ENCODE assay signal across 14 mouse cellular contexts in the genomic region with DNA sequence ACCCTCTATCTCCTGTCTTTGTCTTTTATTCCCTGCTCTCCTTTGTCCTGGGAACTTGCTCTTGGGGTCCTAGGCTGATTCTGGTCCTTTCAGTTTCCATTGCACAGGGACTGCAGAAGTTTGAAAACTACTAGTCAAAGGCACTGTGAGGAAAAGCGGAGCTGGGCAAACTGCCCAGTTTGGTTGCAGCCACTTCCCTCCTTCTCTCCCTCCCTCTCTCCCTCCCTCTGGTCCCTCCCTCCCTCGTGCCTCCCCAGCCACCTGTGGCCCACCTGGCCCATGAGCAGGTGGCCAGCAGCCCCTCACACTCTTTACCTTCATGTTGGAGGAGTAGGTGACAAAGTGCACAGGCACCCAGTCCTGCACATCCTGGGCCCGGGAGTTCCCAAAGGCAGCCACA. TPM values are rescaled to one million over a fixed set of nuclear protein-coding genes. Genes with fewer than 3 reads are reported as not detected.
A peak's percentile ranks its signal among the peaks of the same experiment; 100 is the strongest.
DNase-seq lines count a peak whose midpoint lies in the region; ATAC-seq and TF ChIP-seq lines count a peak whose summit lies in the region.
"Had no signal": no experiment of that assay in that cellular context is flagged by ENCODE, and none has a peak within 500 bp of the region (broad histone marks: within the 10 kb centered on the region; RNA-seq: fewer than 3 reads in every experiment).

No protein-coding gene starts in this region.

- H3K4me3 ChIP-seq in layer of hippocampus, adult 2 months: no peak overlapping the region
- H3K4me3 ChIP-seq: limb, embryonic 12.5 days; midbrain, embryonic 12.5 days; neural tube, embryonic 13.5 days had no signal

- peak; percentile 24; the same call in 1 of the 2 replicates for ATAC-seq in megakaryocyte progenitor cell, adult 5-6 weeks (replicated peaks; ENCODE audit: poor library complexity)

- peak; percentile 6 for DNase-seq in cerebellum, adult 9-10 months
- no peak for DNase-seq in cerebellum, adult 18-20 months
- DNase-seq in layer of hippocampus, adult 2 months (ENCODE audit: low spot score in 2 of 2): no peak
- no peak for DNase-seq in layer of hippocampus, postnatal 36 days
- peak; percentile 33 for DNase-seq in NIH3T3 (ENCODE audit: low read depth)
- no peak for DNase-seq in lung, postnatal 10 days
- no peak for DNase-seq in adrenal gland, adult 8-10 months
- DNase-seq: cerebellum, postnatal 36 days; kidney, adult 2 months; thymus, adult 2 months had no signal

- no peak for TF ChIP-seq CTCF in layer of hippocampus, adult 2 months (conservative IDR thresholded peaks at IDR 0.05)

- H3K27ac ChIP-seq in layer of hippocampus, adult 2 months: peak overlapping the region; percentile 72; the same call in 1 of the 2 replicates
- H3K27ac ChIP-seq: limb, embryonic 12.5 days; midbrain, embryonic 12.5 days; neural tube, embryonic 13.5 days had no signal

RNA-seq across cellular contexts. Expression of a gene that starts 19.1 kb away (rescaled TPM):
- 10 to 100 TPM; 15.2 TPM for total RNA-seq in layer of hippocampus, adult 2 months (2021)
- total RNA-seq in layer of hippocampus, postnatal 36 days (2021): 10 to 100 TPM; 11.5 to 14.5 TPM
- total RNA-seq in megakaryocyte progenitor cell, adult 5-6 weeks (2015): 5.1 and 6.5 TPM in 2 replicates
- 3.7 and 5.1 TPM in 2 replicates for total RNA-seq in megakaryocyte progenitor cell, adult 5-6 weeks (2017)
- total RNA-seq in adrenal gland, adult 8-10 months (2022): 10 to 100 TPM; 14.8 to 34.9 (median 23.1) TPM

RNA-seq across cellular contexts. Expression of a gene that starts 38.6 kb away (rescaled TPM):
- total RNA-seq in layer of hippocampus, adult 2 months (2021): 1 to 10 TPM; 2.6 to 3.0 TPM
- total RNA-seq in layer of hippocampus, postnatal 36 days (2021): 1 to 10 TPM; 2.4 to 3.3 TPM
- total RNA-seq in megakaryocyte progenitor cell, adult 5-6 weeks (2015): 44.0 and 65.8 TPM in 2 replicates
- total RNA-seq in megakaryocyte progenitor cell, adult 5-6 weeks (2017): 56.6 and 72.3 TPM in 2 replicates
- 1 to 10 TPM; 1.8 to 8.0 (median 4.2) TPM for total RNA-seq in adrenal gland, adult 8-10 months (2022)

RNA-seq across cellular contexts. Expression of a gene that starts 39.0 kb away (rescaled TPM):
- 10 to 100 TPM; 39.8 to 41.1 TPM for total RNA-seq in layer of hippocampus, adult 2 months (2021)
- total RNA-seq in layer of hippocampus, postnatal 36 days (2021): 10 to 100 TPM; 41.1 to 43.6 TPM
- total RNA-seq in megakaryocyte progenitor cell, adult 5-6 weeks (2015): 13.5 and 13.9 TPM in 2 replicates
- total RNA-seq in megakaryocyte progenitor cell, adult 5-6 weeks (2017): 13.7 and 16.7 TPM in 2 replicates
- 10 to 100 TPM; 65.9 to 69.7 (median 68.8) TPM for total RNA-seq in adrenal gland, adult 8-10 months (2022)

Comparison
In these comparisons a context has a peak if more than half of its experiments do, and no peak if none do; other contexts are left out.
1. DNase-seq: peak in cerebellum, adult 9-10 months (single experiment) and NIH3T3 (single experiment); none in cerebellum, adult 18-20 months (0 of 2), layer of hippocampus, adult 2 months (0 of 2), layer of hippocampus, postnatal 36 days (0 of 2), lung, postnatal 10 days (single experiment) and adrenal gland, adult 8-10 months (single experiment).
2. RNA of a gene that starts 38.6 kb away (total RNA-seq): 44.0 to 72.3 TPM in megakaryocyte progenitor cell, adult 5-6 weeks; 1.8 to 8.0 TPM in adrenal gland, adult 8-10 months, 2.4 to 3.3 TPM in layer of hippocampus, postnatal 36 days and 2.6 to 3.0 TPM in layer of hippocampus, adult 2 months; every median in the first group is over 4 times any median in the second.